Mouse (Mus musculus) hindlimb bud, embryonic 11.5 days (tissue): ENCODE data around the gene Unc119b.
"Not testable (repeated sequence)": the region's sequence is repeated elsewhere in the genome, so short reads cannot be mapped to it uniquely, and the experiment has no call there.

Experiments
- DNase-seq: peaks from one replicate; pipeline ENCODE4 v3.0.0-alpha.2; 2012; ENCODE audit warnings: low read depth, low spot score; ENCODE audit errors: extremely low spot score

Gene Unc119b

GRCm38 (mm10) chr5:115091776-115092175 lies 43.0 kb downstream of the Unc119b start:
- no peak for DNase-seq

GRCm38 (mm10) chr5:115091015-115091414 lies 43.8 kb downstream of the Unc119b start:
- no peak for DNase-seq

- DNase-seq, result no peak
These were observed 45.0 kb downstream of the Unc119b start for GRCm38 (mm10) chr5:115089592-115090268.

GRCm38 (mm10) chr5:115085675-115086074 lies 49.1 kb downstream of the Unc119b start:
- no peak for DNase-seq

- no peak for DNase-seq
These were observed 51.3 kb downstream of the Unc119b start for GRCm38 (mm10) chr5:115083492-115083891.

GRCm38 (mm10) chr5:115081636-115082035 lies 53.1 kb downstream of the Unc119b start:
- DNase-seq, result no peak

GRCm38 (mm10) chr5:115076144-115076901 lies 58.5 kb downstream of the Unc119b start:
- DNase-seq, result no peak

GRCm38 (mm10) chr5:115074749-115075148 lies 60.0 kb downstream of the Unc119b start:
- DNase-seq, result no peak

GRCm38 (mm10) chr5:115073306-115073705 lies 61.5 kb downstream of the Unc119b start:
- not testable (repeated sequence) for DNase-seq
